Mouse (Mus musculus) NIH3T3 (cell line): Measurements from ENCODE around the gene Rxfp1.
"Not testable (repeated sequence)": the region's sequence is repeated elsewhere in the genome, so short reads cannot be mapped to it uniquely, and the experiment has no call there.

ENCODE experiments used
- DNase-seq: peaks from one replicate; pipeline ENCODE4 v3.0.0-alpha.2; 2012; ENCODE audit warnings: low read depth

Rxfp1 gene

DNA sequence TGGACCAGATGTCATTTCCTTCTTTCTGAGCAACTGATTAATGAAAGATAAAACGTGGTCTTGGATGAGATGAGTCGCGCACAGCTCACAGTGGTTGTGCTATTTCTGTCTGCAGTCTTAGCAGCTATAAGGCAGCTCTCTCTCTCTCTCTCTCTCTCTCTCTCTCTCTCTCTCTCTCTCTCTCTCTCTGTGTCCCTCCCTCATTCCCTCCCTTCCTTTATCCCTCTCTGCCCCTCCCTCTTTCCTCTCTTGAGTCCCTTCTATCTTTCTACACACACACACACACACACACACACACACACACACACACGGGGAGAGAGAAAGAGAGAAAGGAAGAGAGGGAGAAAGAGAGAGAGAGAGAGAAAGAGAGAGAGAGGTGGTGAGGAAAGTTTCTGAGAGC is at the start of gene Rxfp1:
Gene Rxfp1 (minus strand): TSS at position 101 of the 400 bp plus-strand sequence.
- no peak for DNase-seq

DNA sequence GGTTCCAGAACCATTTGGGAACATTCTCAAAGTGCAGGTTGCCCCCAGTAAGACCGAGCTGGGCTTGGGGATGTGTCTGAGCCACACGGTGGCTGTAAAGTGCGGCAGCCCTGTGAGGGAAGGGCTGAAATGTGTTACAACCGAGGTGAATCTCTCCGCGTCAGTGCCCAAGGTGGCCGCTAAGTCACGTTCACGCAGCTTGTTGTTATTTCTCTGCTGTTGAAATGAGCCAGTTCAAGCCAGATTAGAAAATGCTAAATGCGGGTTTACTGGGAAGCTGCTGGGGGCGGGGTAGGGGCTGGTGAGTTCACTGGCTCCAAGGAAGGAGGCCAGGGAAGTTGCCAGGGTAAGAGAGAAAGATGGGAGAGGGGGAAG is 46.7 kb upstream of the Rxfp1 start:
- no peak for DNase-seq

DNA sequence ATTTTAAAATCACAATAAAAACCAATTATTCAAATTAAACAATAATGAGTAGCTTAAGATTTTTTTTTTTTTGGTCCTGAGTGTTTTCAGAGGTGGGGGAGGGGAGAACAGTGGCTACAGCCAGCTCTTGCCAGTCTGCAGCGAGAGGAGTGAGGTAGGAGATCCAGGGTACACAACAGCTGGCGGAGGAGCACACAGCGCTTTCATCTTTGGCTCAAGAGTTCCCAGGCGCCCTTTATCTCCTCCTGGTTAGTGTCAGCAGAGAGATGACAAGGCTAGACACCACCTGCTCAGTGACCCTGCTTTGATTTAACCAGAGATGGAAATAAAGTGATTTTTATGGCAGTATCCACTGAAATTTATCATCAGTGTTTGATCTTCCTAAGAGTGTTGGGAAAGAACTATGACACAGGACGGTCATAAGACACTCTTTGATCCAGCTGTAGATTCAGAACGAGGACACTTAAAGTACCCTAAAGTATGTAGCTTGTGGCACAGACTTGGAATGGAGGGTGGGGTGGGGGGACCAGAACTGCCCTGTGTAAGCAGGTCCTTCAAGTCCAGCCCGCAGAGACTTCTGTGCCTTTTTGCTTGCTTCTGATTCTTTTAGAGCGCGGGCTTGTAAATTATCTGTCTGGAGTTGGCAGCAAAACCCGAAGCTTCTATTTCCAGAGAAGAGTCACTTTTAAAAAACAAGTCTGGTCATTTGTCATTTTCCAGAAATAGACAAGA is 46.1 kb upstream of the Rxfp1 start:
- no peak for DNase-seq

DNA sequence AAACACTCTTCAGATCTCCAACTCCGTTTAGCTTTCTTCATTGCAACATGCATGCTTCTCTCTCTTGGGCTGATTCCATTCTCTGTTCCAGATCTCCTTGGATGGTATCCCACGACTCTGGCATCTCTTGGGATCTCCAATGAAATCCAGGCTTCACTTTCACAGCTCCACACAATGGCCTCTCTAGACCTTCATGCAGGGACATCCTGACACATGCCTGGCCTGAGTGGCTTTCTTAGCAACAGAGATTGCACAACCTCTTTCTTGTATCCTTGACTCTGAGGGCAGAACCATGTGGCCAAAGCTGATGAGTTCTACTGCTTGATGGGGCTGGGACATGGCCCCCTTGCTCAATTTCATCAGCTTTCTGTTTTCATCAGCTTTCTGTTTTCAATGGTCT is 35.0 kb upstream of the Rxfp1 start:
- DNase-seq = no peak

DNA sequence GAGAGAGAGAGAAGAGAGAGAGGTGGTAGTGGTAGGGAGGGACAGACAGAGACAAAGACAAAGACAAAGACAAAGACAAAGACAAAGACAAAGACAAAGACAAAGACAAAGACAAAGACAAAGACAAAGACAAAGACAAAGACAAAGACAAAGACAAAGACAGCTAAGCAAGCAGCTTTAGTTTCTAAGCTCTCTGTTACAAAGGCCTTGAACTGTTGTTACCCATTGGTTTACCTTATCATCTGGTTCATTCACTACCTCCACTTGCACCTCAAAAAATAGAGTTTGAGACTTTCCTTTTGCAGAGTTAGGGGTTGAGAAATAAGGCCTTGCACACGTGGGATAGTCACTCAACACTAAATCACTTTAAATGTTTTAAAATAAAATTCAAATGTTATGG is 16.1 kb upstream of the Rxfp1 start:
- DNase-seq = no peak

DNA sequence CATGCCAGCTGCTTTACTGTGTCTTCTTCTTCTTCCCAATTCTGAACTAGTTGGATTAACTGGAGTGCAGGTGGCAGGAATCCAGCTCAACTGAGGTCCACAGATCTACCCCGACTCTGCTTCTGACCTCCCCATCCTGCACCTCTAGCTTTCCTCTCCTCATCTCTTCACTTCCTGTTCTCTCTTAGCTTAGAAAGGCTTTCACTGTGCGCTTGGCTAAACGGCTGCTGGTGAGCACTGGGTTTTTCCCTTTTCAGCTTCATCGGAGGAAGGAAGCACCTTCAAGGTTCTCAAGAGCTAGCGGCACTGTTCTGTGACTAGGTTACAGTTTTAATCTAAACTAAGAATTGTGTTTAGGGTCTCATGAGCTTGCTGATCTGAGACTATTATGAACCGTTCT is 8.9 kb upstream of the Rxfp1 start:
- DNase-seq = no peak

DNA sequence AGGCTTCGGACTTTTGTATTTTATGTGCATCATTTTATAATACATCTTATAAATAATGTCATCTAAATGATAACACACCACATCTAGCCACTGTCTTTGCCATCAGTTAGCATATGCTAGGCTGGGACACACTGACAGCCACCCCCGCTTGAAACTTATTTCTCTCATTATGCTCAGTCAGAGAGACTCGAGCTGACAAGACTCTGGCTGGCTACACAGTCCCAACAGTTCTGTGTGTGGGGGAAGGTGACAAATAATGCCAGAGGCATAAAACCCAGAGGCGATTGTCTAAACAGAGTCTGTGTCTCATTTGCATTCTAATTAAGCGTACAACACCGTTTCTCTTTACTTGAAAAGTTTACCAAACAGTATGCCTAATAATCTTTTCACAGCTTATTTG is 7.4 kb upstream of the Rxfp1 start:
- no peak for DNase-seq

DNA sequence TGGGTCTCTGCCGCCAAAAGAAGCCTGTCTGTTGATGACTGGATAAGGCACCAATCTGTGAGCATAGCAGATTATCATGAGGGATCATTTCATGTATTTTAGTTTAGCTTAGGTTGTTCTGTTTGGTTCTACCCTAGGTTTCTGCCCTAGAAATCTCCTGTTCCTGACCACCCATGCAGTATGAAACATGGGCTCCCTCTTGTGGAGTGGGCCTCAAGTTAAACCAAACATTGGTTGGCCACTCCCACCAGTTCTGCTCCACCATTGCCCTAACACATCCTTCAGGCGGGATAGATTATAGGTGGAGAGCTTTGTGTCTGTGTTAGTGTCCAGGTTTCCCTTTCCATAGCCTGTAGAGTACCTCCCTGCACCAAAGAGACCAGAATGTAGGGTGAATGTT is 6.7 kb upstream of the Rxfp1 start:
- DNase-seq = no peak

DNA sequence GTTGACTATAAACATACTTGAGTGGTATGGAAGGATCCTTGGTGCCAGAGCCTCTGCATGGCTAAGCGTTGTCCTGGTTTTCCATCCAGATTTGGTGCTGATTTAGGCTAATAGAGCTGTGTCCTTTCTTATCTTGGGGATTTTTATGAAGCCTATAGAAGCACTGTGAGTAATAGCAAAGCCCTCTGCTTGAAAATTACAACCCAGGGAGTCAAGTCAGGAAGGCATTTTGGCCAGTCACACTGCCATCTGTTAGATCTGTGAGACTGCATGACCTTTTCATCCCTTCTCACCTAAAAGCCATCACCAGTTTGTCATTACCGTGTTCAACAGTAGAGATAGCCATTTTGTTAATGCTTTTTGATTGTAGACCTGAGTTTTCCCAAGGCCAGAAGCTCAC is 2.7 kb upstream of the Rxfp1 start:
- DNase-seq = no peak

DNA sequence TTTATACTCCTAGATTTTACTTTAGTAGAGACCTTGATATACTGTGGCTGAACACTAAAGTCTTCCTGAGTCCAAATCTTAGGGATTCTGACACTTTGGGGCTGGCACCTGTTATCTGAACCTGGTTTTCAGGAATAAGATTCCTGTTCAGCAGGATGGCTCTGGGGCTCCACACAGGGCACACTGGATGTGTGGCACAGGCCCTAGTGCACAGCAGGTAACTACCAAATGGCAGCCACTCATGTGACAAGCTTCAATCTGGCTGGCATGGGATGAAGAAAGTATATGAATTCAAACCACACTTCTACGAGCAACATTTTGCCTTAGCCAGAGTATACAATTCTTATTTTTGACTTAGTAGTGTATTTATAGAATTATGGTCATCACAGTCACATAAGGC is 771 bp upstream of the Rxfp1 start:
- DNase-seq = no peak

DNA sequence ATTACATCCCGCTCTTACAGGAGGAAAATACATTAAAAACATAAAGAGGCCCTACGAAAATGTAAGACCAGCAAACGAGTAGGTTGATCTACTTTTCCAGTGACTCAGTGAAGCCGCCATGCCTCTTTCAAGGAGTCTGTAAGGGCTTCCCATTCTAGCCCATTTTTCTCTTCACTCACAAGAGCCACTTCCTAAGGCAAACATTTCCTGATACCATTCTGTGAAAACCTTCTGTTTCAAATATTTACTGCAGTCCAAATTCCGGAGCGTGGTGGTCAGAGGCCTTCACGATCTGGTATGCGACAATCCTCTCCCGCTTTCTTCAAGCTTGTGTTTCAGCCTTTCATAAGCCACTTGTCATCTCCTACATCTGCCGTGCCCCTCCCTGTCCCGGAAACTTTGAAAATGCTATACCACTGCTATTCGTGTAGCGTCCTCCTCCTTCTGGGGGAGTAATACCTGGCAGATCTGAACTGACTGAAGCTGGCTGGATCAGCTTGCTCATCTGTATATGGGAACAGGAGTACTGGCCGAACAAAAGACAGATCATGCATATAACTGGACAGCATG is 11.1 kb downstream of the Rxfp1 start:
- no peak for DNase-seq

DNA sequence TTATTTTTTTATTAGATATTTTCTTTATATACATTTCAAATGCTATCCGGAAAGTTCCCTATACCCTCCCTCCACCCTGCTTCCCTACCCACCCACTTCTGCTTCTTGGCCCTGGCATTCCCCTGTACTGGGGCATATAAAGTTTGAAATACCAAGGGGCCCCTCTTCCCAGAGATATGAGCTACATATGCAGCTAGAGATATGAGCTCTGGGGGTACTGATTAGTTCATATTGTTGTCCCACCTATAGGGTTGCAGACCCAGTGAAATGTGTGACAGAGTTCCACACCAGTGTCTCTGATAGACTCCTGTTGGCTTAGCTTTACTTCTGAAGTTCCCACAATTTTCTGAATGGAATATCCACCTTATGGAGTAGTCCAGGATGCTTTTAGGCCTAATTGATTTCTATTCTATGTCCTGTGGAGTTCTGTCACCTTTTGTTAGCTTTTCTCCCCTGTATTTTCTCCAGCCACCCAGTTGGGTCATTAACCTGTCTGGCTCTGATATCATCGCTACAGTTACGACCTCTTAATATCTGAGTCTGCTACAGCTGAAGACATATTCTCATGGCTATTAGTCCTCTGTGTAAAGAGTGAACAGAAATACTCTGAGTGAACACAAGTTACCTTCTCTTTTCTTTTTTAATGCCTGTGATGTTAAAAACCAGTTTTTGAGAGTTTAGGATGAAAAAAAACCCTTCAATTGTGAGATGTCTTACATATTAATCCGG is 16.8 kb downstream of the Rxfp1 start:
- no peak for DNase-seq

DNA sequence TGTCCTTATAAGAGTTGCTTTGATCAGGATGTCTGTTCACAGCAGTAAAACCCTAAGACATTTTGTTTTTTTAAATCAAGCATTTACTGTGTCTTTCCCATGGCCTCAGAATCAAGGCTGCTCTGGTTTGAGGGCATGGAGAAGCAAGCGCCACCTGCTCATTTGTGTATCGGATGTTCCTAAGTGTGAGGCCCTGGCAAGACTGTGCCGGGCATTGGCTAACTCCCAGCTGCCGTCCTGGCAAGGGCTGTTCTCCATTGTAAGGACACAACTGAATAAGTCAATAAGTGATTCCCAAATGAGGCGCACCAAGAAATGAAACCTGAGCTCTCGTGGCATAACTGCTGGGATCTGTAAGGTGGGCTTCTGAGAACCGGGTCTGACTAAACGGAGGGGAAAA is 31.2 kb downstream of the Rxfp1 start:
- no peak for DNase-seq

DNA sequence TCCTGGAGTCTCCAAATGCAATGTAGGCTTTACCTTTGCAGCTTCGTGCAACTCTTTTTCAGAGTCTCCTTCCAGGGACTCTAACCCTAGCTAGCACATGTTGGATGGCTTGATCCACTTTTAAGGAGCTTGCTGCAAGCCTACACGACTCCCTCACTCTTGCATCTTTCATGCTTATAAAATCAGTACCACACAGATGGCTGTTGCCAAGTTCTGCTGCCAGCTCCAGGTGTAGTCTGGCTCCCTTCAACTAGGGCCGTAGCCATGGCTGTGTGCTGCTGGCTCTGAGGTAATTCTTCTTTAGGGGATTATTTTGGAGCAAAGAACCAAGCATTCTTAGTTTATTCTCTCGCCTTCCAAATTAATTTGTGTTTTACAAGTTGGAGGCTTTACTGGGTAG is 34.5 kb downstream of the Rxfp1 start:
- DNase-seq = no peak

DNA sequence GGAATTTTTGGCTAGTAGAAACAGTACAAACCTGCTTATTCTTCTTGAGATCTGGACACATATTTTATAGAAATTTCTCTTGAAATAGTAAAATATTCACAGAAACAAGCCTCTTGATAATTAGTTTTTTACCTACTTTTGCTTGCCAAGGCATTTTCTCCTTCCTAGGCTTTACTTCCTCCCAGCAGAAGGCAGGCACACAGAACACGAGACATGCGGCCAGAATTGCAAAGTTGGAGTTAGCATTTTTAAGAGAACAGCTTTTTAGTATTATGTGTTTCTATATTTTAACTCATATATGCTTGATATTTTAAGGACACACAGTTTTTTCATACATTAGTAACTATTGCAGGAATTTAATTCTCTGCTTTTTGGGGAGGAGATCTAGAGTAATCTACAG is 45.7 kb downstream of the Rxfp1 start:
- no peak for DNase-seq

DNA sequence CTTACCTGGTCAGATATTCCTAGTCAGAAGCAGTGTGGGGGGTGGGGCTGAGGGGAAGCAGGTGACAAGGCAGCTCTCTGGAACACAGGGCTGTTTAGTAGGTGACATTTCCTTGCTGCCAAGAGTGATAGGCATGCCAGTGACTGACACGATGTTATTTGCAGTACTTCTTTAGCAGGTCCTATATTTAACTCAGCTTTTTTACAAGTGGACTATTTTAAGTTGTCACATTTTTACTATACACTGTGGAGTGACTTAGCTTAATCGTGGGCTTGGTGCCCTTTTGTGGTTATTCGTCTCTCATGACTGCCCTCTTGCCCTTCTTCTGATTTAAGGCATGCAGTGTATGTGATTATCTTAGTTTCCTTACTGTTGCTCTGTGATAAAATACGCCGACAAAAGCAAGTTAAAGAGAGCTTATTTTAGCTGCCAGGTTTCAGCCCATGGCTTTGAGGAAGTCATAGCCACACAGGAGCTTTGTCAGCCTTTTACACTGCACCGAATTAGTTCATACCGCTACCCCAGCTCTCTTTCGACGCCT is 47.5 kb downstream of the Rxfp1 start:
- DNase-seq = no peak

DNA sequence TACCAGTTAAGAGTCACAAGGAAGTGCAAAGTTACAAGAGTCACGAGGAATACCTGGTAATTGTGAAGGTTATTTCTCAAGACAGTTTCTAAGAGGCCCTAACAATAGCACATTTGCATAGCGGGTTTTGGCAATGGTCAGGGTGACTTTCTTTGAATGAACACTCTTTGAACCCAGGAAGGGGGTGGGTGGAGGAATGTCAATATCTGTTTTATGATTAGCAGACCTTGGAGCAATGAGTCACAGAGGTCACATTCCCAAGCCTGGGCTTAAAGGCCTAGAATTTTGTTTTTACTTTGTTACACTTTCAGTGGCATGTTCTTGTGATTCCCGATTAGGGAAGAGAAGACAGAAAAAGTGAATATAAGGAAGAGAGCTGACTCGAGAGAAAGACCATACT is 49.6 kb downstream of the Rxfp1 start:
- DNase-seq = not testable (repeated sequence)

DNA sequence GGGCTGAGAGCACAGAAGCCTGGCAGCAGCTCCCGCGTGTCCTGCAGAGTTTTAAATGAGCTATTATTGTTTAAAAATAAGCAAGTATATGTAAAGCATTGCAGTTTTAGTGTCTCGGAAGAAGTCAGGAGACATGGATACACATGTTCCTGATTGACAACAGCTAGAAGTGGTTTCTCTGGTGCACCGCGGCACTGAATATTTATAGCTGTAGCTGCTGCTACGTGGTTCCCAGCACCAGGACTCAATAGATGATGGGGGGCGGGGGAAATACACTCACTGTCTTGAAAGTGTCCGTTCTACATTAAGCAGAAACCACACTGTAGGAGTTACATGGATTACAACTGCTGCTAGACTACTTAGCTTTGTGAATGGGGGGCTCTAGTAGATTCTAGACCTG is 54.2 kb downstream of the Rxfp1 start:
- no peak for DNase-seq

DNA sequence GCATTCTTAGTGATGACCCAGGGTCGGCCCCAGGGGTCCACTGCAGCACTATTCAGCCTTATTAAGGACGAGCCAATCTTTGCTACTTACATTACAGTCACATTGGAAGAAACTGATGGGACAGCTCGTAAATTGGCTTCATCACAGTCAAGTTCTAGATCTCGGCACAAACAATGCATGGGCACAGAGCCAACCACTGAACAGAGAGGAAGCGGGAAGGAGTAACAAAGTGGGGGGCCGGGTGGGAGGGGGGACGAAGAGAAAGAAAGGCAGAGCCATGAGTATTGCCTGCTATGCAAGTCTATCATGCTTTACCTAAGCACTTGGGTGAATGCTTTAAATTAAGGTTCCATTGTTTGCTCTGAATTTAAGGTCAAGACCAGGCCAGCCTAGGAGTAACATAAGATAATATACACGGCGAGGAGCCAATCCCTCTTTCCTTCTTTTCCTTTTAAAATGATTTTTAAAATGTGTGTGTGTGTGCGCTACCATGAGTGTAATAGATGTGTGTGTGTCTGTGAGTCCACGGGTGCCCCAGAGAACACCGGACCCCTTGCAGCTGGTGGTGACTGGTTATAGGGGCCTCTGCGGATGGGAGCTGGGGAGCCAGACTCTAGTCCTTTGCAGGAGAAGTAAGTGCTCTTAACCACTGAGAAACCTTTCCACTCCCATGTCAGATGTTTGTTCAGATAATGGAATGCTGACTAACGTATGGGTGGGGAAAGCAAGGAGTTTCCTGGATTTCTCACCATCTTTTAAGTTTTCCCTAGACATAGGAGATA is 55.1 kb downstream of the Rxfp1 start:
- no peak for DNase-seq

DNA sequence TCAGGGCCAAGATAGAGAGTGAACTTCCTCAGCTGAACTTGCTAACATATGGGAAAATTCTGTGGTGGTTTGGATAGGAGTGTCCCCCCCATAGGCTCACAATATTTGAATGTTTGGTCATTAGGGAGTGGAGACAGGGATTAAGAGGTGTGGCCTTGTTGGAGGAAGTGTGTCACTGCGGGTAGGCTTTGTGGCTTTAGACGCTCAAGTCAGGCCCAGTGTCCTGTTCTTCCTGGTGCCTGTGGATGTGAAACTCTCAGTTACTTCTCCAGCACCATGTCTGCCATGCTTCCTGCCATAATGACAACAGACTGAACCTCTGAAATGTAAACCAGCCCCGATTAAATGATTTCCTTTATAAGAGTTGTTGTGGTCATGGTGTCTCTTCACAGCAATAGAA is 61.3 kb downstream of the Rxfp1 start:
- no peak for DNase-seq

DNA sequence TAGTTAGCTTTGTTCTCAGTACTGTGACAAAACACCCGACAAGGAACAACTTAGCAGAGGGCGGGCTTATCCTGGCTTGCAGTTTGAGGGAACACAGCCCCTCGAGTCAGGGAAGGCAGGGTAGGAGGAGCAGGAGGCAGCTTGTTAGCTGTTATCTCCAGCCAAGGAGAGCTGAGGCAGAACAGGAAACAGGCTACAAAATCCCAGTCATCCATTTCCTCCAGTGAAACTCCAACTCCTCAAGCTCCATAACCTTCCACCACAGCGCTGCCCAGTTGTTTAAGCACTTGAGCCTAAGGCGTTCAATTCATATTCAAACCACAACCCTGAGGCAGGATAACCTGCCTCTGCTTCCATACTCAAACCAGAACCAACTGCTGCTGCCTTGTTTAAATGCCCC is 63.0 kb downstream of the Rxfp1 start:
- no peak for DNase-seq

DNA sequence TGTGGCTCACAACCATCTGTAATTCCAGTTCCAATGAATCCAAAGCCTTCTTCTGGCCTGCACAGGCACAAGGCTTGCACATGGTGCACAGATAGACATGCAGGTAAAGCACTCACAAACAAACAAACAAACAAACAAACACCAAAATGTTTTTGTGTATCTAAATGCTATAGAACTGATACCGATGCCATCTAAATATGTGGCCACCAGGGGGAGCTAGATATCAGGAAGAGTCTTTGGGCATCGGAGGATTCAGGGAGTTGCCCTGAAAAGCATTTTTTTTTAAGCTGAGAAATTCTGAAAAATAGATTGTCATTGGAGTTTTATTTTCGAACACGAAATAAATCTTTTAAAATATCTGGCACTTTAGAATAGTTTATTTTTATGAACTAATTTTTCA is 64.6 kb downstream of the Rxfp1 start:
- DNase-seq = peak; percentile 85

DNA sequence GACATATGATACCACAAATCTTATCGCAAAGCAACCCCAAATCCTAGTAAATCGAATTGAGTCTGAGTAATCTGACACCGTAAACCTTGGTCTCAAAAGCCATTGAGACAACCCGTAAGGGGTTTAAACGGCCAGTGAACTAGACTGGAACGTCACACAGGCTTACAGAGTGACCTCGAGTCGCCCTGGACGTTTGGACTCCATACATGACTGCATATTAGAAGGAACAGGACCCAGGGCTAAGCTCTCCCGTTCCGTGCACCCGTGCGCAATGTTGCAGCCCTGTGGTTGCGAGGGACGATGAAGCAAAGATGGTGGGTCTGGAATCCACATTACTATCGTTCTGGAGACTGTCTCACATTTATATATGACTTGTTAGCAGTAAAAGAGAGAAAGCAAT is 65.5 kb downstream of the Rxfp1 start:
- no peak for DNase-seq
